Mouse (Mus musculus): Measurements from ENCODE around the gene Scn1b.

Scn1b gene

DNA sequence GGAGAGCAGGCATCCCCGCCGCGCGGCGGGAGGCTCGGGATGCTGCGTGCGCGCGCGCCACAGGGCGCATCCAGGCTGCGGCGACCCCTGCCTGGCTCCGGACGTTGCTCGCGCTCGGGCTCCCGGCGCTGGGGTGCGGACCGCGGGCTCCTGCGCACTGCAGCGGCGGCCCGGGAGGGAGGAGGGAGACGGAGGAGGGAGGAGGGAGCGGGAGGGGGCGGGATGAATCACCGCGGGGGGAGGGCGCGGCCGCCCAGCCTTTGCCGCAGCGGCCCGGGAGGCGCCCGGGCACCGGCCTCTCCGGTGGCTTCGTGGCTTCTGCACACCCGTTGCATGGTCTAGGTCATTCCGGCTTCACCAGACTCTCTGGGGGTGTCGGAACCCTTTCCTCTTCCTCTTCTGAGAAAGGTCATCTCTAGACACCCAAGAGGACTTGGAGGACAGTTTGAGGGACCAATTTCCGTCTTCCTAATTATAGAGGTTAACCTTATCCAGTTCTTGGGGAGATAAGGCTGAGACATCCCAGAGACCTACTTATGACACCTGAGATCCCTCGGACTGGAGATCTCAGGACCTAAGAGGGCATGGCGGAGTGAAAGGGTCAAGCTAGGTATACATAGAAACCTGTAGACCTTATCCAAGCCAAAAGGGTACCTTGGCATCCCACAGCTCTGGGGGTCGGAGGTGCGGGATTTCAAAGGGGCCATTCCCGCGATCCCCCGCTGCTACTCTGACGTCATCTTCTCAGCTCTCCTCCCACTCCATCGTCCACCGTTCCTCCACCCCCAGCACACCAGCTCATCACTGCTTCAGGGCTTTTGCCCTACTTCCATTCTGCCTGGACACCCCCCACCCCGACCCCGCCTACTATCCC lies at the start of gene Scn1b:
Scn1b (minus strand) TSS at position 153 of the 874 bp plus-strand sequence.
- DNase-seq = peak; percentile 43 to 59

DNA sequence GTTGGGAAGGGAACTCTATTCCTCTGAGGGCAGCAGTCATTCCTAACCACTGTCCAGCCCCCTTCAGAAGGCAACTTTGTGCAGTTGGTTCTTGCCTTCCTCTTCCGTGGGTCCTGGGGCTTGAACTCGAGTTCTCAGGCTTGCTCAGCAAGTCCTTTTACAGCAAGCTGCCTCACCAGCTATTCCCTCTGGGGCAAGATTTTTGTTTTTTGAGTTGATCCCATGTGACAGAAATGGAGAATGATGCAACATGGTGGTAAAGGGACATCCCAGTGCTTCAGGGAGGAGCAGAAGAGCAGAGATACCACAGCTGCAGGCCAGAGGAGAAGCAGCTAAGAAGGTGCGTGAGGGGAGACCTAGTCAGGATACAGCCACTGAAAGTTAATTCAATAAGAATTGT lies 48.3 kb upstream of the Scn1b start:
- DNase-seq = no peak

DNA sequence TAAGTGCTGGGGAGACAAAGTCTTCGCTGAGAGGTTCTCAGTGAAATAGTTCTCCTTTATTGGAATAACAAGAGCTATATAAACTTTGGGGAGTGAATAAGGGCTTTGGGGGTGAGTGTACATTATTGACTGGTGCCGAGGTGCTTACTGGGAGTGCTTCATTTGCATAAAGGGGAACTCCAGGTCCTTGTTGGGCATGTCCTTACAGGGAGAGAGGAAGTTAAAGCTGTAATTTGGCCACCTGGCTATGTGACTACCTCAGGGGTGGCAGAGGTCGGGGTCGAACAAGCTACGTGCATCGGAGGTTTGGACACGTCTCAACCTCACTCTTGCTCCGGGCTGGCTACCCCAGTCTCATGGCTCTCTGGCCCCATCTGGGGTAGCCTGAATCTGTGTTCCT lies 47.7 kb upstream of the Scn1b start:
- no peak for DNase-seq

DNA sequence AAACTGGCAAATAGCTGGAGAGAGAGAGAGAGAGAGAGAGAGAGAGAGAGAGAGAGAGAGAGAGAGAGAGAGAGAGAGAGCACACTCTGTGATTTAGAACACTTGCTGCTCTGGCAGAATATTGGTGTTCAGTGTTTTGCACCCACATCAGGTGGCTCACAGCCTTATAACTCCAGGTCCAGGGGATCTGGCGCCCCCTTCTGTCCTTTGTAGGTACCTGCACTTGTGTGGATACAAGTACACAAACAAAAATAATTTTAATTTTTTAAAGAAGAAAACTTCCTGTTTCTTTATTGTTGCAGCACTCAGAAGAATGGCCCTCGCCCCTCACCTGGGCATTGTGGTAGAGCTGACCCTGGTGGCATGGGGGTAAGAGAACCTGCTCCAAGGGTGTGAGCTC lies 45.4 kb upstream of the Scn1b start:
- DNase-seq = peak; percentile 41 to 57

DNA sequence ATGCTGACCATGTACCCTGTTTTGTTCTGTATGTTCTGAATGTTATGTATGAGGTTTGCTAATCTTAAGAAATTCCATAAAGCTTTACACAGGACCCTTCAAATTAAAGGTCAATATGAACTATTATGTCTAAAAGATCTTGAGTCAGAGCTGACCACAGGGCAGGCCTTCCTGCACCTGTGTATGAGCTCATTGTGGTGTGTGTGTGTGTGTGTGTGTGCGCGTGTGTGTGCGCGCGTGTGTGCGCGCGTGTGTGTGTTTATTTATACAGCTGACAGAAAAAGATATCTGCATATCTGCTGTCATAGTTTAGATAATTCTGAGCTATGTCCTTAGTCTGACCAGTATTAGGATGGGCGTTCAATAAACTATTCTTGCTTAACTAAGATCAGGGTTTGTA lies 43.7 kb upstream of the Scn1b start:
- DNase-seq = no peak

DNA sequence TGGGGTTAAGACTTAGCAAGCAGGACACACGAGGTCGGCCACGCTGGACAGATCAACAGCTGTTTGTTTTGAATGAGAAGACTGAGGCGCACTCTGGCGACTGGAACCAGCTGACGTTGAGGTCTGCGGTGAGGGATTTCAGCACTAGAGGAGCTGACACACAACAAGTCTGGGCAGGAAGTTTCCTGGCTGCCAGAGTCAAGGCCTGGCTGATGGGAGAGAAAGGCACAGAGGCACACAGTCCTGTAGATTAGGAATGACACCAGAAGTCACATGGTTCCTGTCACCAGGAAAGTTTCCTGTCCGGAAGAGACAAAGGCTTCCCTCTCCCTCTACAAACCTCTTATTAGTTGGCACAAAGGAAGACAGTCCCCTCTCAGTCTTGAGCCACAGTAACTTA lies 41.6 kb upstream of the Scn1b start:
- peak; percentile 56 to 75 for DNase-seq

DNA sequence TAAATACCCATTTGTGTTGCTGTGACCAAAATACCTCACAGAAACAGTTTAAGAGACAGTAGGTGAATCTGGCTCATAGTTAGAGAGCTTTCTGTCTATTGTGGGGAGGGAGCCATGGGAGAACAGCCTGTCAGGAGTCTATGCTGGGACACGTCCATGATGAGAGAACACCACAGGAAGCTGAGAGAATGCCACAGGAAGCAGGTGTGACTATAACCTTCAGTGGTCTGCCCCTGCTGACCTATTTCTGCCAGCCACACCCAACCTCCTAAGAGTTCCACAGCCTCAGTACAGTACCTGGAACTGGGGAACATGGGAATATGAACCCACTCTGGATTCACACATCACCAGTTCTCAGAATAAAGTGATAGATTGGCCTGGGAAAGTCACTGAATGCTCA lies 37.9 kb upstream of the Scn1b start:
- no peak for DNase-seq

DNA sequence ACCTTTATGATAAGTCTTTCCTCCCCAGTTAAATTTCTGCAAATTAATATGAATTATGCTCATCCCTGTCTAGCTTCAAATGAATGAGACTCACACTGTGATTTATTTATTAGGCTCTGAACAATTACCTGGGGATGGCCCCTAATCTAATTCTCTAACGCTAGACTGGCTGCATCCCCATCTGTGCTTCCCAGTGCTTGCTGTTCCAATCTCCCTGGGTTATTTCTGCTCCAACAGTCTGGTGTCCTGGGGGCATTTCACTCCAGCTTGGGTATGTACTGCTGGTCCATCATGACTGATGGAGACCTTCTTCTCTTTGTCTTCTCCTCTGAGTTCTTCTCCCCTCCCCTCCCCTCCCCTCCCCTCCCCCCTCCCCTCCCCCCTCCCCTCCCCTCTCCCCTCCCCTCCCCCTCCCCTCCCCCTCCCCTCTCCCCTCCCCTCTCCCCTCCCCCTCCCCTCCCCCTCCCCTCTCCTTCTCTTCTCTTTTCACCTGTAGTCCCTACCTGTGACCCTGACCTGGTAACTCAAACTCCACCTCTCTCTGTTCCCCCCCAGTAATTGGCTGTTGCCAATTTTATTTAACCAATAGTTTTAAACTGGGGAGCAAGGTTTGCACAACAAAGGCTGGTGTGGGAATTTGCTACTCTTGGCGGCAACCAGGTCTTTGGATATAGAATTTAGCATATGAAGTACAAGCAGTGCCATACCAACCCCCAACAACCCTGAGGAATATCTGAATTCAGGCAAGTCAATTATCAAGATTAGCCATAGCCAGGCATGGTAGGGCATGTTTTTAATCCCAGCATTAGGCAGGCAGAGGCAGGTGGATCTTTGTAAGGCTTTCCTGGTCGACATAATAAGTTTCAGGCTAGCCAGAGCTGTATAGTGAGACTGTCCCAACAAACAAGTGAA lies 37.1 kb upstream of the Scn1b start:
- DNase-seq = no peak

DNA sequence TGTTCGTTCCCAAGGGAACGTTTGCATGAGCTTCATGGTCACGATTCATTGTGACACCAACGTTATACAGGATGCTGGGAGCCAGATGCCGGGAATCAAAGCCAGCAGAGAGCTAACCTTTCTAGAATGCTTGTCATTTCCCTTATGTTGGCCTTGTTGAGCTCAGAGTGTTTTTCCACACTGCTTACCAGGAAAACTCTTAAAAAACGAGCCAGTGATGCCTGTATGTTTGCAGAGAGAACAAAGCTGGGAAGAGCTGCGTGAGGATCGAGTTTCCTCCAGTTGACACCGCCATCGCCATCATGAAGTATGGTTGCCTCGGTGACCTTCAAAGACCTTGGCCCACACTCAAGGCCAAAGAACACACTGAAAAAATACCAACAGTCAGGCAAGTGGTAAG lies 35.5 kb upstream of the Scn1b start:
- no peak for DNase-seq

DNA sequence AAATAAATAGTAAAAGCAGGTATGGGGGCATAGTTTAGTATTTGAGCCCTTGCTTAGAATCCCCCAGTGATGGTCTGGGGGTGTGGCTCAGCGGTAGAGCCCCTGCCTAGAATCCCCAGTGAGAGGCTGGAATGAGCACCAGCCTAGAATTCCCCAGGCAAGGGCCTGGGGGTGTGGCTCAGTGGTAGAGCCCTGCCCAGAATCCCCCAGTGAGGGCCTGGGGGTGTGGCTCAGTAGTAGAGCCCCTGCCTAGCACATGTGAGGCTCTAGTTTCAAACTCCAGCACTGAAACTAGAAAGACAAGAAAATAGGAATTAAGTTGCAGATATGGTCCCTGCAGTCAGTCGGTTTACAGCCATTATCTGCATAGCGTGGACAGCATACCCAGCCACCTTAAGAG lies 35.0 kb upstream of the Scn1b start:
- no peak for DNase-seq

DNA sequence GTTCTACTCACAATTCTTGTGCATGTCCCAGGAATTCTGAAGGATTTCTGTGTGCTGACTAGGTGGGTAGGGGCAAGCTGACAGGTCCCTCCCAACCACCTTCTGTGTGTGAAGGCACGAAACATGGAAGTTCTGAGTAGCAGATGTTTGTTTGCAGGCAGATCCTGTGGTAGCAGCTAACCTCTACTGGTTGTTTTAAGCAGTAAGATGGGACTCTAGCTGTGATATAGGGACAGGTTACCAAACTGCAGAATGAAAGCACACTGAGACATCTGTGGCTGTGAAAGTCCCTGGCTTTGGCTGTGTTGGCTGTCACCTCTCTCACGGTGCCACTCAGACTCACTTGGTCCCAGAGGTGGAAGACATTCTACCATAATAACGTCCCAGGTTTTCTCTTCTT lies 34.4 kb upstream of the Scn1b start:
- DNase-seq = no peak

DNA sequence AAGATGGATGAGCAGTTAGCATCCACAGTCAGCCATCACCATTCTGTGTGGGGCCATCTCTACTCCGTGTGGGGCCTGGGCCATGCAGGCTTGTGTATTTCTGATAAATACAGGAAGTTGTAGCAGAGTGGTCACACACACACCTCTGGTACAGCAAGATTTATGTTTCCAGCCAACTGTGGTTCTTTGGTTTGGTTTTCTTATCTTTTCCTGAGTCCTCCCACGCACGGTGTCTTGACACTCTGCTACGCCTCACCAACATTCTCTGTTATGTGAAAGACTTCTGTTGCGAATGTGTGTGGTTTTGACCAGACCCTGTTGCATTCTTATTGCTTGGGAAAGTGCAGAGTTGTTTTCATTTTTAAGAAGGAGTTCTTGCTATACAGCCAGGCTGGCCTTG lies 34.0 kb upstream of the Scn1b start:
- DNase-seq = no peak

DNA sequence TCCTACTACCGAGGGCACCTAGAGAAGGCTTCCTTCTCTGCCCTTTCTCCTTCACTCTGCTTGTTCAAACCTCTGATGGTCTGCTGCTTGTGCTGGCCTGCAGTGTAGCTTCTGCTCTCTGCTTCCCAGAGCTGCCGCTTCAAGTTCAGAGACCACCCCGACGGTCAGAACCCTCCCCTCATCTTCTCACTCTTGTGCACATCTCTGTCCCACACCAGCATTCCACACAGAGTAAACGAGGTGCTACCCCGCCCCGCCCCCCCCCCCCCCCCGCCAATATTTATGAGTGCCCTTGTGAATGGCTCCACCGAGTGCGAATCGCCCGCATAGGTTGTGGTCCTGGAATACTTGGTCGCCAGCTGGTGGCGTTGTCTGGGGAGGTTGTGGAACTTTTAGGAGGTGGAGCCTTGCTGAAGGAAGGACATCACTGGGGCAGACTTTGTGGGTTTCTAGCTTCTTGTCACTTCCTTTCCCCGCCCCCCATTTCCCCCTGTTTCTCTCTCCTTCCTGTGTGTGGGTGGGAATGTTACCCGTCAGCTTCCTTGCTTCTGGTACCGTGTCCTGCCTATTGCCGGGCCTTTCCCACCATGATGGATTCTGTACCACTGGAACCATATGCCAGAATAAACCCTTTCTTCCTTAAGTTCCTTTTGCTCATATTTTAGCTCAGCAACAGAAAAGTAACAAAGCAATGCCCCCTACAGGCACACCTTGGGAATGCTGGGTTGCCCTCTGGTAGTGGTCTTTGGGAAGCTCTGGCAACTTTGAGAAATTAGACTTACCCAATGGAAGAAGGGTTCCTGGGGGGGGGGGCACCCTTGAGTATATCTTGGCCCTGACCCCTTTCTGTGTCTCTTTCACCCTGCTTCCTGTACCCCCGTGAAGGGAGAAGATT lies 29.5 kb upstream of the Scn1b start:
- peak; percentile 51 to 67 for DNase-seq

DNA sequence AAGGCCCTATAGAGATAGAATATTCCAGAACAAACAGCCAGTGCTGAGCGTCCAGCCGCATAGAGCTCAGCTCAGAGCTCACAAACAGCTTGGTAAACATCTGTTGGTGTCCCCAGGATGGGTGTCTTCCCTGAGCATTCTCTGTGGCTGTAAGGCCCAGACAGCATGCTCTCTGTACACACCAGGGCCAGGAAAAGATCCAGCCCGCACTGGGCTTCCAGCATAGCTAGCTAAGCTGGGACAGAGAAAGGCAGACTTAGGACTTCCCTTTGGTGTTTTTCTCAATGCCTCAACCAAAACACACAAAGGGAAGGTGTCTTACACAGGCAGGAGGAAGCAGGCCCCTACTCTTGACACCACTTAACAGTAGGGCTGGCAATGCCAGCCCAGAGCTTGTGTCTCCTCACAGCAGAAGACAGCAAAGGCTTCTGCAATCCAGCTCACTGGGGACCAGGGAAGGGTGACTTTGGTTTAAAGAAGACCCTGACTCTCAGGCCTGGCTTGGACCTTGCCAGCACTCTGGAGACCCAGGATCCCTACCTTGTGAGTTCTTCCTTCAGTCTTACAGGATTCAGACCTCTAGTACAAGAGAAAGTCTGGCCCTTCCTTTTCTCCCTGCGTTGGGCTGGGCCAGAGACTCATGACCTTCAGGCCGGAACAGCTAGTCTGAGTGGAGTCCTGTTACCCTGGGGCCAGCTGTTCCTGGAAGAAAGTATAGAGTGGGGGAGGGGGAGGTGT lies 28.7 kb upstream of the Scn1b start, which contains the start of gene Gramd1a:
Gramd1a (minus strand) TSS at position 601 of the 738 bp plus-strand sequence.
- DNase-seq = no peak

DNA sequence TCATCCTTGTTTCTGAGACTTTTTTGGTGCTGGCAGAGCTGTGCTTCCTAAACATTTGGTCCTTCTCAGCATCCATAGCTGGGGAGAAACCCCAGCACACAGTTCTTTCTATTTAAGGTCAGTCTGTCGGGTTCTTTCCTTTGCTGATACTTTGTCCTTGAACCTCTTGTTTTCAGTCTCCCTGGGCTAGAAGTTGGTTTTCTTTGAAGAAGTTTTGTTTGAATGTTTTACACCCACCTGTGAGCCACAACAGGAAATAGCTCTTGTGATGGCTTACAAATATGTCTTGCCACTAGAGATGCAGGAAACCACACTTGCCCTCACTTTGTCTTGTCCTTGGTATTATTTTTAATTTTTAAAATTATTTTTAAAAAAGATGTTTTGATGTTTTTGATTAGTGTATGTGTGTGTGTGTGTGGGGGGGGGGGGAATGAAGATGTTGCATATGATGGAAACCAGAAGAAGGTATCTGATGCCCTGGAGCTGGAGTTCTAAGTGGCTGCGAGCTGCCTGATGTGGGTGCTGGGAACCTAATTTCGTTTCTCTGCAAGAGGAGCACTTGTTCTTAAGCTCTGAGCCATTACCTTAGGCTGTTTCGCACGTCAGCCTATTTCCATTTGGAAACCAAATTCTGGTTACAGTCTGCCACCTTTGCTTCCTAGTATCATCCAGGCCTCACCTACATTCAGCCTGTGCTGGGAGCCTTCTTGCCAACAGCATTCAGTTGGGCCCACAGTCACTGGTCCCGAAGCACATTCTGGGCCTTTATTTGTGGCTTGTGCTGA lies 26.9 kb upstream of the Scn1b start:
- DNase-seq = no peak

DNA sequence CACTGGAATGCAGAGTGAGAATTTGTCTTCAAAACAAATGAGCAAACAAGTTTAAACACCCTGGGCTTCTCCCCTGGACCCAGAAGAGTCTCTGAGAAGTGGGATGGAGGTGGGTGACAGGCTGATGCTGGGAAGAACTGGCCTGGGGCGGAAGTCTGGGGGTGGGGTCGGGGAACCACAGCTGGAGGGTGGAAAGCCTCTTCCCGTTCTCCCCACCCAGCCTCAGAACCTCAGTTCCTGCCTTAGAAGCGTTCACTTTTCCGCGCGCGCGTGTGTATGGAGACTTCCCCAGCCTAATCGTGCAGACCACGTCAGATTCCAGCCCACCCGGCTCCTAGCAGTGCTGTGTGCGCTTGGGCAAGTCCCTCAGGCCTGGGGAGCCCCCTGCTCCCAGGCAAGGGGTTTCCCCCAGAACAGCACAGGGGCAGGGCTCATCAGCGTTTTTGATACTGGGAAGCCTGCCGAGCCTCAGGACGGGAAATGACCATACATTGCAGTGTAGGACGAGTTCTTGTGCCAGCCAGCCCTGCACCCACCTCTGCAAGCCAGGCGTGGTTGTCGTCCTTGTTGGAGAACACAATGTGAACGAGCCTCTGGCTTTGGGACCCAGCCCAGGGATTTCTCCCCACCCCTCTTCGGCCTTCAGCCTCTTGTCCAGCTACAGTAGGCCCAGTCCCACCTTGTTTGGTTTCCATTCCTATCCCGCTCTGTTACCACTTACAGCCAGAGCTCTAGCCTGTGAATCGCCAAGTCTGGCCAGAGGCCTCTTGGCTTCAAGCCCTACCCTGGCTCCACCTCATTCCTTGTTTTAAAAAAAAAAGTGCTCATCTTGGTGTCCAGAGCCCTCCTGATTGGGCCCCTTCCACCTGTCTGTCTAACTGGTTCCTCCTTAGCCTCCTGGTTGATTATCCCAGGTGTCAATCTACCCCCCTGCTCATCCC lies 24.8 kb upstream of the Scn1b start:
- DNase-seq = peak; percentile 82 to 88

DNA sequence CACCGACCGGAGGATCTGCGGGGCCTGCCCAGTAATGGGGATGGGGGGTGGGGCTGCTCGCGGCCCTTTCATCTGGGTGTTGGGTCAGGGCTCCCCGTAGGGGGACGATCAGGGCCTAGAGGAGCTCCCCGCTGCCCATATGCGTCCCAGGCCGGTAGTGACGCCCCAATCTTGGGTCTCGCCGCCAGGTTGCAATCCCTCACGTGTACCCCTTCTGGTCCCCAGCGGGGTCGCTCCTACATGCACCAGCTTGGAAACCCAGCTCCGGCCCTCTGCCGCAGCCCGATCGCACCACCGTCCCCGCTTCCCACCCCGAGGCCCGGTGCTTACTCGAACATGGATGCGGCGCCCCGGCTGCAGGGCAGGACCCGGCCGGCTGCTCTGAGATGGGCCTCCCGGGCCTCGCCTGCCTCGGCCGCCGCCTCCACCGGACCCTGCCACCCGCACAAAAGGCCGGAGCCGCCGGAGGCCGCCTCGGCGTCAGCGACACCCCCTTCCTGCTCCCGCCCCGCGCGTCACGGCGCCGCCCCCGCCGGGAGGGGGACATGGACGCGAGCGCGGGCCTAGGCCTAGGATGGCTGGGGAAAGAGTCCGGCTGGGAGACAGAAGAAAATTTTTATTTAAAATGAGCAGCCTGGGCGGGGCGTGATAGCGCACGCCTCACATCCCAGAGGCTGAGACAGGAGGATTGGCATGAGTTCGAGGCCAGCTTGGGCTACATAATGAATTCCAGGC lies 23.9 kb upstream of the Scn1b start:
- peak; percentile 92 to 96 for DNase-seq

DNA sequence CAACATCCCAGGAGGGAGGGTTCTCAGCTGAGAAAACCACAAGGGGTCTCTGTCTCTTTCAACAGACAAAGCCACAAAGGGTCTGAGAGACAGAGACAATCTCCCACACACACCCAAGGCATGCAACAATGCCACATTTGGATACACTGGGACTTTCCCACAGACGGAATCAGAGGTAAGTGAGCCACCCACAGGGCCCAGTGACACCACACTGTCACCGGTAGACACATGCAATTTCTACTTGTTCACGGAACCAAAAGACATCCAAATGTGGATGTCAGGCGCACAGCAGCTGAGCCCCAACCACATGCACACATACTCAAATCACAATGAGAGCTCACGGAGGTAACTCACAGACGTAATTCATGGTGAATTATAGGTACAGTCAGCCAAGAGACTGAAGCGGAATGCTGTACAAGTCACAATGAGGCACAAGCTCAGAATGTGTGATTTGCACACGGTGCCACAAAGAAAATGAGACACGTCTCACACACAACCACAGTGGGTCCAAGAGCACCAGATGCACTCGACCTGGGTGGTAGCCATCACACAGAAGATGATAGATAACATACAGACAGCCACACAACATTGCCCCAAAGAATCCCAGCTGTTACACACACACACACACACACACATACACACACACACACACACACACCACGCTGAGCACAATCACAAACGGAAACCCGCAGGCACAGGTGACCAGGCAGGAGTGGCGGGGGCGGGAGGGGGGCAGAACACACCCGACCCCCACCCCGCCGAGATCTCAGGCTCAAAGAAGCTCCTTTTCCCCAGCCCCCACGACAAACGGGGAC lies 23.2 kb upstream of the Scn1b start:
- DNase-seq = peak in 1 of 2 experiments; percentile 27

Measured in lung, postnatal 4 days (tissue).